Mouse (Mus musculus): ENCODE data around the gene Hes3. TPM values are rescaled to one million over a fixed set of nuclear protein-coding genes. Genes with fewer than 3 reads are reported as not detected.

The Hes3 gene
- total RNA-seq, 2 experiments from 2014 or later = not detected

GRCm38 (mm10) chr4:152282721-152283120, 8.7 kb downstream of the Hes3 start:
- no peak for DNase-seq (ENCODE audit: low spot score in 2 of 2)

- no peak for DNase-seq (ENCODE audit: low spot score in 2 of 2)
Measured at GRCm38 (mm10) chr4:152281601-152282000, 9.9 kb downstream of the Hes3 start.

GRCm38 (mm10) chr4:152278986-152279385, 12.5 kb downstream of the Hes3 start:
- DNase-seq (ENCODE audit: low spot score in 2 of 2) = no peak

- DNase-seq (ENCODE audit: low spot score in 2 of 2) = no peak
Measured at GRCm38 (mm10) chr4:152277916-152278315, 13.5 kb downstream of the Hes3 start.

DNA sequence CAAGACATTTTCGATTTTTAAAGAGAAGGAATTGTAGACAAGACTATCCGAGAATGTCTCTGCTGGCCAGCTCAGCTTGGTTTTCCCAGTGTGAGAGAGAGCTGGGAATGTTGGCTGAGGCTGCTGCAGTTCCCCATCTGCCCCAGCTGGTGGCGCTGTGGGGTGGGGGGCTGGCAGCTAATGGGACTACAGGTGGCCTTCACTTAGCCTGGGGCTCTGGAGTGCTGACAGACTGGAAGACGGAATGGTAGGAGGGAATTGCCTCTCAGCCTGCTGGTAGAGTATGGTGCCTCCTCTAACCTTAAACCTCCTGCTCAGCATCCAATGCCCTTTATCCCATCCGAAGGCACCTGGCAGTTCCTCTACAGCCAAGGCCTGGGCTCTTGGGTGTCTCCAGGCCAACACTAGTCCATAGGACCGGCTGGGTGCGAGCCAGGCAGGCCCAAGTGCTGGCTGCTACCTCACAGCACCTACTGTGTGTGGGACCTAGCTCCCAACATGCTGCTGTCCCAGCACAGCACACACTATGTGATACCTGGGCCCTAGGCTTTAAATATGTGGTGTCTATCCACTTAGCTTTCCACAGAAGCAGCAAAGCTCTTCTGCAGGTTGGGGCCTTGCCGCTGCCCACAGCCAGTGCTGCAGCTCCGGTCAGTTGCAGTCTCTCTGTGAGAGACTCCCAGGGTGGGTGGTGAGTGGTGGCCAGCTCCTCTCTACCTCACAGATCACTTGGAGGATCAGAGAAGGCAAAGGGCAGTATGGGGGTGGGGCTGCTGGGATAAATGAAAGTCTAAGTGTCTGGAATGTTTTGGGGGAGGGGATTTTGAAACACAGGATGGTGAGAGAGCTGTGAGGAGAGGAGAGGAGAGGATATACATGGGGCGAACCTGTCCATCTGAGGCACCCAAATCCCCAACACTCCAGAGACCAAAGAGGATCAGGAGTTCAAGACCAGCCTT, 14.8 kb downstream of the Hes3 start:
- no peak for DNase-seq (ENCODE audit: low spot score in 2 of 2)

GRCm38 (mm10) chr4:152274681-152275131, 16.8 kb downstream of the Hes3 start:
- no peak for DNase-seq (ENCODE audit: low spot score in 2 of 2)

DNA sequence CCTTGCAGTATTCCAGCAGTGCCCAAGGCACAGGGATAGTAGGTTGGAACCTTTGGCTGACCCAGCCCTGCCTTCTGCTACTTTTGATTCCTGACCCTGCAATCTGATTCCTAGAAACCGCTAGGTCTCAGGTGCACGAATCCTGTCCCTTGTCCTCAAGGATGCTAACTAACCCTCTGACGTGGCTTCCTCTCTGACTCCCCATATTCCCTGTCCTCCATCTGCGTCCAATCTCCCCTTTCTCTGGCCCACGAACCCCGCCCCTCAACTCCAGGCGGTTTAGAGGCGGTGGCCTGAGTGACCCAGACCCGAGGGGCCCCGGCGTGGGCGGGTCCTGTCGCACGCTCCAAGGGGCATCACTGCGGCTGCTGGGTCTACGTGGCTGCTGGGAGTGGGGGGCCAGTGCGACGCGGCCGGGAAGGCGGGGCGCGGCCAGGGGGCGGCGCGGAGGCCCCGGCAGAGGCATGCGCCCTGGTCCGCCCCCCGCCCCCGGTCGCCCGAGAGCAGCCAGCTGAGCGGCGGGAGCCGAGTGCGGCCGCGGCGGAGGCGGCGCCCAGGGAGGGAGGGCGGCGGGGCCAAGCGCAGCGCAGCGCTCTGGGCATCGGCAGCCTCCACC, 17.7 kb downstream of the Hes3 start, which contains the start of gene Gpr153:
Gene Gpr153, plus strand, starts transcription at position 612 of the 616 bp plus-strand sequence.
- no peak for DNase-seq (ENCODE audit: low spot score in 2 of 2)

GRCm38 (mm10) chr4:152273191-152273590, 18.3 kb downstream of the Hes3 start:
- no peak for DNase-seq (ENCODE audit: low spot score in 2 of 2)

- peak in 1 of 2 experiments; percentile 40 for DNase-seq (ENCODE audit: low spot score in 2 of 2)
Measured at GRCm38 (mm10) chr4:152272449-152273049, 18.9 kb downstream of the Hes3 start.

DNA sequence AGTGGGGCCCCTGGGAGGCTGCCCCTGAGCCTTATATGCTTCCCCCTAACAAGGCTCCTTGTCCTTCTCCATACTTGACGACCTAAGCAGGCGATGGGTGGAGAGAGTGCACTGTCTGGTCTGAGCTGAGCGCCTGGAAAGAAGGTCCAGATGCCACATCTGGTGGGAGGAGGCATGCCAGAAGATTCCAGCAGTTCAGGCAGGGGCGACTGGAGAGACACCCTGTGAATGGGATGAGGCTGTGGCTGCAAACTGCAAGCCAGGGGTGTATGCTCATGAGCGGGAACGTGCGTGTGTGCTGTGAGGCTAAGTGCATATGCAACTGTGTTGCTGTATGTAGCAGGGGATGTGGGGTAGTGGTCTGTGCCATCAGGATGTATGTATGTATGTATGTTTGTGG, 19.5 kb downstream of the Hes3 start:
- DNase-seq (ENCODE audit: low spot score in 2 of 2) = no peak

- DNase-seq (ENCODE audit: low spot score in 2 of 2) = no peak
Measured at GRCm38 (mm10) chr4:152271334-152271733, 20.1 kb downstream of the Hes3 start.

GRCm38 (mm10) chr4:152270599-152270998, 20.9 kb downstream of the Hes3 start:
- DNase-seq (ENCODE audit: low spot score in 2 of 2) = no peak

DNA sequence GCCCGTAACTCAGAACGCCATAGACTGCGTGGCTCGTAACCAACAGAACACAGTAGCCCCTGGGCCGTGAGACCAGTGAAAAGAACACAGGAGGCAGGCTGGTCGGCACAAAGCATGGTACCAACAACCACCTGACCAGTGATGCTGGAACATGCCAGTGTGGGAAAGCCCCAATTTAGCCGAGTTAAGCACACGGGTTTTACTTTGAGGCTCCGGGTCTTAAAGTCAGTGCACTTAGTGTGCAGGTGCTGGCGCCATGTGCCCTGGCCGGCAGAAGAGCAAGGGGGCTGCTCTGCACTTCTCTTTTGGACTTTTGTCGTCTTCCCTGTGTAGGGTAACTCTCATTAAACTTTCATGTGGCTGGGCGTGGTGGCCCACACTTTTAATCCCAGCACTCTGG, 21.5 kb downstream of the Hes3 start:
- DNase-seq (ENCODE audit: low spot score in 2 of 2) = no peak

DNA sequence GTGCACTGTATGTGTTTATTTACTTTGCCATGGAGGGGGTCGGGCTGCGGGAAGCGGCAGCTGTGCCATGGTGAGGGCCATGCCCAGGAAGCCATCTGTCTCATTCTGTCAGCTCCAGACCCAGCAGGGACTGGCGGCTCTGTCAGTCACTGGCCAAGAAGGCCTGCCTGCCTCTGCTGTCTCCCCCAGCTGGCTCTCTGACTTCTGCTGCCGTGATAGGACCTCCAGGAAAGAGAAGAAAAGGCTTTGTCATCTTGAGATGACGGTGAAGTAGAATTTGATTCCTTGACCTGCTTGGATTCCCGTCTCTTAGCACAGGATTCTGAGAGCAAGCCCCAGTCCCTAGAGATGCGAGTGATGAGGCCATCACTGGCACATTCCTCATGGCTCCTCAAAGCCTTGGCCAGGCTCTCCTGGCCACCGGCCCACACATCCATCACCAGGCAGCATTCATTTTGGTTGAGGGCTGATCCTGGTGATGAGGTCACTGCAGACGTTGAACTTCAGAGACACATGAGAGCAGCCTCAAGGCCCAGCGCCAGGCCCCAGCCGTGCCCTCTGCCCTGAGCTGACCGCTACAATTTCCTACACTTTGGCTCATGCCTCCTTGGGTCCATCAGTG, 23.6 kb downstream of the Hes3 start:
- DNase-seq (ENCODE audit: low spot score in 2 of 2) = peak; percentile 47 to 78

DNA sequence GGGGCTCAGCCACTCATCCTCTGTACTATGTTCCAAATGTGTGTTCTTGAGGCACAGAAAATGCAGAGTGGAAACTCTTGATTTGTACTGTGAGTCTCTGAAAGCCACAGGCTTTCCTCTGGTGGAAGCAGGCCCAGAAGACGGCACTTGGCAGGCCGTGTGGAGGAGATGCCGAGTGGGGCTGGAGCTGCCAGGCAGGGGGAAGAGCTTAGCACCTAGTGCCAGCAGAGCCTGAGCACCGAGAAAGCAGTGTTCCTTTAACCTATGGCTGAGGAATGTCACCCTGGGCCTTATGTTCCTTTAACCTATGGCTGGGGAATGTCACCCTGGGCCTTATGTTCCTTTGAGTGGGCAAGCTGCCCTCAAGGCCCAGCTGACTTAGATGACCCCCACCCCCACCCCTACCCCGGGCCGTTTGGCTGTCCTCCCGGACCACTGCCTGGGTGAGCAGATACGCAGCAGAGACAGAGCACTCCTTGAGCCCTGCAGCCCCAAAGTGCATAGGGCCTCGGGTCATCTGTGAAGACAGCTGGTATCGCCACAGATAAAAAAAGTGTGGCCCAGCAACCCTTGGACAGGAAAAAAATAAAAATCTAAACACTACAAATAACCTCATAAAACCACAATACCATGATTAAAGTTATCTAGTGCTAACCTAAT, 25.1 kb downstream of the Hes3 start:
- peak in 1 of 2 experiments; percentile 66 for DNase-seq (ENCODE audit: low spot score in 2 of 2)

GRCm38 (mm10) chr4:152265791-152266190, 25.7 kb downstream of the Hes3 start:
- no peak for DNase-seq (ENCODE audit: low spot score in 2 of 2)

GRCm38 (mm10) chr4:152264867-152265568, 26.4 kb downstream of the Hes3 start:
- no peak for DNase-seq (ENCODE audit: low spot score in 2 of 2)

DNA sequence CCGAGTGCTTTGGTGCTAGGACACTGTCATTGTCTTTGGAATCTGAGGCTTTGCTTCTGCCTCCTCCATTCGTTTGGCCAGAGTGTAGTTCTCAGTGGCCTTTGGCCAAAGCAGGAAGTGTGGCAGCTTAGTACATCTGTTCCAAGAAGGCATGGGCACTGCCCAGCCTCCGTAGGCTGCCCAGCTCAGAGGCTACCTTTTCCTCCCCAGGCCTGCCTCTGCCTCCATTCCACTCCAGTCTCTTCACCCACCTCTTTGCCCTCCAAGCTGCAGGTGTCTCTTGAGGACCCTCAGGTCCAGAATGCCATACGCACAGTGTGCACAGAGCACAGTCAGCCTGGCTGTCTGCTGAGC, 27.3 kb downstream of the Hes3 start:
- DNase-seq (ENCODE audit: low spot score in 2 of 2) = no peak

DNA sequence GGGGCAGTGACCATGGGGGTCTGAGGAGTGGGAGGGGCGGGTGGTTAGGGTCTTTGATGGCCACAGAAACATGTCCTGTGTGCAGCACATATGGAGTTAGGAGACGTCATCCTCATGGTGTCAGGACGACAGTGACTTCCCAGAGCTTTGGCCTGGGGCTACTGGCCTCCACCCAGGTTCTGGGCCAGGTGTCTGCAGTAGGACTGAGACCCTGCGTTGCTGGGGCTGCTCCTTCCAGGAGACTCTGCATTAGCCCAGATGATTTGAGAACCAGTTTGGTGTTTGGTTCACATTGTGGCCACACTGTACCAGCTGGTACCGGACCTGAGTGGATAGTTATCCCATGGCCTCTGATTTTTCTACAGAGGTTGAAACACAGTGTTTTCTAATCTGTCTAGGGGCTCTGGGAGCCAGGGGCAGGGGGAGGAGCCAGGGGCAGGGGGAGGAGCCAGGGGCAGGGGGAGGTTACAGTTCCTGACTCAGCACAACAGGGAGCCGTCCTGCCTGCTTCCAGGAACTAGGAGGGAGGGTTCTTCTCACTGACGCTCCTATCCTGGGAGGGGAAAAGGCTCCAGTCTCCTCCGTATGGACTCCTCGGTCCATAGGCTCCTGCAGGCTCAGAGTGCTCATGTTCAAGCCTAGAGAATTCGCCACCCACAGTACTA, 27.8 kb downstream of the Hes3 start:
- DNase-seq (ENCODE audit: low spot score in 2 of 2) = no peak

DNA sequence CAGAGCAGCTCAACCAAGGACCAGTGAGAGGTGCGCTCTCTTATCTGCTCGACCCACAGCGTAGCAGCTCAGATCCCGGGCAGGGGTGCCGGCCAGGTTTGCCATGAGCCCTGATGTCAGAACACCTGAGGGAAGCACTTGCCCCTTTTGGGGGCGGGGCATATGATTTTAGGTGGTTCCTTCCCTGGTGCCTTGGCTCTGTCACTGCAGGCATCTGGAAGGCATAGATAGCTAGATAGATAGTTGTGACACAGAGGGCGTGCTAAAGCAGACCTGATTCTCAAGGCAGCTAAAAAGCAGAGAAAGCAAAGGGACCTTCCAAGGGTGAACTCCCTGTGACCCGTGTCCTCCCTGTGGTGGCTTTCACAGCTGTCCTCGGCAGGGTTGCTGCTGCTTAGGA, 28.4 kb downstream of the Hes3 start:
- DNase-seq (ENCODE audit: low spot score in 2 of 2) = no peak
